Mouse (Mus musculus) adrenal gland, postnatal 4 days (tissue): ENCODE results near the gene Tspan15. TPM values are rescaled to one million over a fixed set of nuclear protein-coding genes. Genes with fewer than 3 reads are reported as not detected.

Experiments
- DNase-seq, 2 experiments: peaks; one replicate each; pipeline ENCODE4 v3.0.0; 2021 to 2022; ENCODE audit warnings: low spot score in 2 of 2, mixed read lengths in 2 of 2
- total RNA-seq, 2 experiments: library from RNA; stranded (reverse); gene quantifications; 2 replicates each; pipeline ENCODE4 v1.2.3; 2021

The Tspan15 gene
- total RNA-seq, 2 experiments from 2014 or later = 29.4 to 37.0 TPM

DNA sequence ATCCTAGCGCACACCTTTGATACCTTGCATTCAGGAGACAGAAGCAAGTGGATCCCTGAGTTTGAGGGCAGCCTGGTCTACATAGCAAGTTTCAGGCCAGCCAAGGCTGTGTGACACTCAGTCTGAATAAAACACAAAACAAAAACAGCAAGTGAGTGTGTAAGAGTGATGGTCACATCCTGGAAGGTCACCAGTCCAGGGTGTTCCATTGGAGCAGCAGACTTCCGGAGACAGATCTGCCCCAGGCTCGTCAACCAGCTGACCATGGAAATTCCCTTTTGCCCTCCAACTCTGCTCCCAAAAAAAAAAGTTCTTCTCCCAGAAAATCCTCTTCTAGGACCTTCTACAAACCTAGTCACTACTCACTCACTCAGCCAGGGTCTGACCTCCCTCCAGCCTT lies 760 bp upstream of the Tspan15 start:
- no peak for DNase-seq

DNA sequence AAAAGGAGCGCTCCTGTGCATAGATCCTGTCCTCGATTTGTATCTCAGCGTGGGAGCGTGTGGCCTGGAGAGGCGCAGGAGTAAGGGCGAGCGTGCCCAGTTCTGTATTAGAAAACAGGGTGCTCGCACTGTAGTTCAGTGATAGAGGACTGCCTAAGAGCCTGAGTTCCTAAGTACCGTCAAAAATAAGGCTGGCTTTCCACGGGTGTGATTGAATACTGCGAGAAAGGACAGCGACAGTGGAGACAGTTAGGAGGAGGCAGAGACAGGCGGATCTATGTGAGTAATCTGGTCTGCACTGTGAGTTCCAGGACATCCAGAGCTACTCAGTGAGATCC lies 313 bp upstream of the Tspan15 start:
- DNase-seq = no peak

DNA sequence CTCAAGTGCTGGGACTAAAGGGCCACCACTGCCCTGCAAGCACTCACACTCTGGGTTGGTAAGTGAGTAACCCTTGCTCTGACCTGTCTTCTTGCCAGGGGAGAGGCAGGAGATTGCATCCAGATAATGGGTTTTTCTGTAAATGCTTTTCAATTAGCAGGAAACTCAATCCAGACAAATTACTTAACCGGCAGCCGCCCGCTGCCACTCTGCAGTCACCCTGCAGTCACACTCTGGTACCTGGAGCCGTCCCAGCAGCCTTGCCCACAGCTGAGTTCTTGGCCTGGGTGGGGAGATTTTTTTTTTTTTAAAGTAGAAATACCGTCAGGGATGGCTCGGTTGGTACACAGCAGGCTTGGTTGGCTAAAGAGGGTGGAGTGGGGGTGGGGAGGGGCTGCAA lies 2.9 kb downstream of the Tspan15 start:
- DNase-seq = no peak

DNA sequence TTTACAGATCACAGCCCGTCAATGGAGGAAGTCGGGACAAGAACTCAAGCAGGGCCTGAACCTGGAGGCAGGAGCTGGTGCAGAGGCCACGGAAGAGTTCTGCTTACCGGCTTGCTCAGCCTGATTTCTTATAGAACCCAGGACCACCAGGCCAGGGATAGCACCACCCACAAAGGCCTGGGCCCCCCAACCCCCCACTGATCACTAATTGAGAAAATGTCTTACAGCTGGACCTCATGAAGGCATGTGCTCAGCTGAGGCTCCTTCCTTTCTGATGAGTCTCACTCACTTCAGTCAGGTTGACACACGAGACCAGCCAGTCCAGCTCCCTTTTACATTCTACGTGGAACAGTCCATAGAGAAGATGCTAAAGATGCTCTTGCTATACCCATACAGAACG lies 5.2 kb downstream of the Tspan15 start:
- no peak for DNase-seq

DNA sequence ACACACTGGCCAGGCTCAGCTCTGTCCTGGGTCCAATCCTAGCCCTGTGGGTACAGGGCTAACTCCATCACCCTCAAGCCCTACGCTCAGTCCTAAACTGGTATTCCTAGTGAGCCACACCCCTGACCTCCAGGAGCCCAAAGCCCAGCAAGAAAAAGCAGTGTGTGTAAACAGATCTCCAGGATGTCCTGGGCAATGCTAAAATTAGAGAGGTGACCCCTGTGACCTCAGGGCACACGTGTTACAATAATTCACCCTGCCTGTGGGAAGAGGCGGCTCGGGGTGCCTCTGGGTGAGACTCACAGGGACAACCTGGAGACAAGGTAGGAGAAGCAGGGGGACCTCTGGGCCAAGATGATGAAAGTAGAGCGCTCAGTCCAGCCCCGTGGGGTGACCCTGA lies 6.8 kb downstream of the Tspan15 start:
- no peak for DNase-seq

DNA sequence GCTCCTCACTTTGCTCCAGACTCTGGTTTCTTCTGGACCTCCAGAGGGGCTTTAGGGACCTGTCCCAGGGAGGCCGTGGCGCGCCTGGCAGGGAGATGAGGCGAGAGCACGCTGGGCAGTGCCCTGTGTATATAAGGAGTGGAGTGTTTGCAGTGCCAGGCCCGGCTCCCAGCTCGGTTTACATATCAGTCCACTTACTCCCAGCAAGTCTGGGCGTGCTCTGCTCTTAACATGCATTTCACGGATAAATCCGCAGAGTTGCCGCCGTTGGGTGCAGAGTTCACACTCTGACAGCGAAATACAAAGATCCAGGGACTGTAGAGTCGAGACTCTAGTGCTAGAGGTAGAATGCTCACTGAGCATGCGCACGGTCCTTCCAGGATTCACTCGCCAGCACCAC lies 8.3 kb downstream of the Tspan15 start:
- no peak for DNase-seq

DNA sequence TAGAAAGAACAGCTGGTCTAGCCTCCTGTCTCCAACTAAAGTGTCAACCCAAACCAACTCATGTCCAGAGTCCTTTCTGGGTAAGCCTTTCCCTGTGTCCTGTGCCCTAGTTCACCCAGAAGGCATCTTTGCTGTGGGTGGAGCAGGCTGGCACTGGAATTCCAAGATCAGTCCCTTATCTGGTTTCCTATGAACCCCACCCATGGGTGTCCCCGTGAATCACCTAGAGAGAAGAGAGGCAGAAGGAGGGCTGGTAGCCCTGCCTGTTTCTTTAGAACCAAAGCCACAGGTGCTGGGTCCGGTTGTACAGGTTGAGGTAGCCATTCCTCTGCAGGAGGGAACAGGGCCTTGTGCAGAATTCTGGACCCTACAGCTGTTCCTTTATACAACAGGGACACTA lies 9.4 kb downstream of the Tspan15 start:
- DNase-seq = no peak

DNA sequence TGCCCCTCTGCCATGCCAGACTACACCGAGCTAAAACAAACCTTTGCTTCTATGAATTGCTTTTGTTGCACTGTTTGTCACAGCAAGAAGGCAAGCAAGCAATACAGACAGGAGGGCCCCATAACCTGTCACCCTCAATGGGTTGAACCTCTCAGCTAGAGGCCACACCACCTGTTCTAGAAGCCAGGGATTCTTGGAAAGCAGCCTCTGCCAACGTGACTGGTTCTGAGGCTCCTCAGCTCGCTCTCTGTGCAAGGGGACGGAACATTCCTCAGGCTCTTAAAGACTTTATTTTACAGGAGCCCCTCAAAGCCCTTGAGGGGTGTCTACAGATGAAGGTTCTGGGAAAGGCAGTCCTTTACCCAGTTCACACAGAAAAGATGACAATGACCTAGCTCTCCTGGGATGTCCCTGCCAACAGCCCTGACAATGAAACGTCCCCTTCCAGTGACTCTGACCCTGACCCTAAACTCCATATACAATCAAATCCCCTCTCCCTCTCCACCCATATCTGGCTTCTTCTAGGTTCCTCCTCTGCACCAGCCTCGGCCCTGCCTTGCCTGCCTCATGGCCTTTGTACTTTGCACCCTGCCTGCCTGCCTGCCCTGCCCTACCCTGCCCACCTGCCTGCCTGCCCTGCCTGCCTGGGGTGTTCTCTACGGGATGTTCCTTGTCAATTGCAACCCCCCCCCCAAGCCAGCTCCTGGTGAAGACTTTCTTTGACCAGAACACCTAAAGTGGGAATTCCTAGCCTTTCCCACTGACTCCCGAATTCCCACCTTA lies 10.1 kb downstream of the Tspan15 start:
- DNase-seq = no peak

DNA sequence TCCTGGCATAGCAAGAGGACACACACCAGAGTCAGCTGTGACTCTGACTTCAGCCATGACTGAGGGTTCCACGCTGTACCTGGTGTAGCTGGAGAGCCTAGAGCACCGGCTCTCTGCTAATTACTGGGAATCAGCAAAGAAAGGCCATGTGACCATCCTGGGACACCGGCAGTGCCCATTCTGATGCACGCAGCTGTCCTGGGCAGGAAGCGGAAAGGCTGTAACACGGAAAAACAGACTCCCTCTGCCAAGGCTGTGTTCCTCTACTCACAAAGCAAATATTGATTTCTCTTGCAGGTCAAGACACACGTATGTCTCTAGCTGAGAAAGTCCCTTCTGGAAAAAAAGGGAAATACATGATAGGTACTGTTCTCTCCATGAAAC lies 12.3 kb downstream of the Tspan15 start:
- DNase-seq = no peak

DNA sequence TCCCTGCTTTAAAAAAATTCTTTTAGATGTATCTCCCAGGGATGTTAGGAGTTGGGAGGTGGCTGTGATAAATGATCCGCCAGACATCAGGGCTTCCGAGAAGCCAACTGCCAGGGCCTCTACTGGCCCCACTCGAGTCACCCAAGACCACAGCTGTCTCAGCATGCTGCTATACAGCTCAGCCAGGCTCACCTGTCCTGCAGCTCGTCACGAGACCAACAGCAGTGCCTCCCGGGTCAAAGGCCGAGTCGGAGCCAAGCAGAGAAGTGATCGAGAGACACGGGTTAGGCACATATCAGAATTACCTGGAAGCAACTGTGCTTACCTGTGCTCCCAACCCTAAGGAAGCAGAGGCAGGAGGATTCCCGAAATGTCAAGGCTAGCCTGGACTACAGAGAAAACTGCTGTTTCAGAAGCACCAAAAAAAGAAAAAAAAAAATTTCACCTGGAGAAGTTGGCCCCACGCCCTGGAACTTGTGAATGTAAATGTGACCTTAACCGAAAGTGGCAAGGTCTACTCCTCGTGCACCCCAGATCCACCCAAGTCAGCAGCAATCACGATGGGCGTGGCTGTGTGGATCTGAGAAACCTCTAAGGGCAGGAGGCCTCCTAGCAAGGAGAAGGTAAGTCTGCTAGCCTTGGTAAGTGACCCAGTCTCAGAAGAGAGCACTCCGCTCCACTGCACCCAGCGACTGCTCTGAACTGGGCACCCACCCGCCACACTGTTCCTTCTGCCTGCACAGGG lies 12.8 kb downstream of the Tspan15 start:
- no peak for DNase-seq

DNA sequence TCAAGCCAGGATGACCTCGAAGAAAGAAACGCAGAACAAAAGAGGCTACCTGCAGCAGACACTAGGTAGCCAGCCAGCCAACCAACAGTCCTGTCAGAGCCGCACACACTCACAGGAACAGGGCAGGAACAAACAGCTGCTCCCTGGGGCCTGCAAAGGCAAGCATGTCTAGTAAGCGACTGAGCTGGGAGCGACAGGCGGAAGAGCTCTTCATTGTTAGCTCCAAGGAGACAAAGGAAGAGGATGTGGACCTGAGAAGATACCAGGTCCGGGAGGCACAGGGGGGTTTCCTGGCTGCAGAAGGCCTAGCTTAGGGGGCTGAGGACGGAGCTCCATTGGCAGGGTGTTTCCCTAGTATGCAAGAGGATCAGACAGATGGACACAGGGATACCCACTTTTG lies 13.9 kb downstream of the Tspan15 start:
- no peak for DNase-seq

DNA sequence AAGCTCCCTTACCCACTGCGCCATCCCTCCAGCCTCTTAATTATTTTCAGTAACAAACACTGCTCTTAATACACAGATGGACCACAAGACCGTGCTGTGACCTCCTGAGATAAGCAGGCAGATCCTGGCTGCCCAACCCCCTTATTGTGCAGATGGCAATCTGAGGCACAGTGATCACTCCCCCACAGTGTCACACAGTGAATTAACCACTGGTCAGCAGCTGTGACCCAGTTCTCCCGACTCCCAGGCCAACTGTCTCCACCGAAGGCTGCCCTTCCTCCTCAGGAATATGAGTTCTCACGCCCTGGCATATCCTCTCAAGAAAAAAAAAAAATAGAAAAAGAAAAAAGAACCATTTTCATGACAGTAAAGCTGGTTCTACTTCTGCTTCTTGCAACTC lies 14.5 kb downstream of the Tspan15 start:
- no peak for DNase-seq

DNA sequence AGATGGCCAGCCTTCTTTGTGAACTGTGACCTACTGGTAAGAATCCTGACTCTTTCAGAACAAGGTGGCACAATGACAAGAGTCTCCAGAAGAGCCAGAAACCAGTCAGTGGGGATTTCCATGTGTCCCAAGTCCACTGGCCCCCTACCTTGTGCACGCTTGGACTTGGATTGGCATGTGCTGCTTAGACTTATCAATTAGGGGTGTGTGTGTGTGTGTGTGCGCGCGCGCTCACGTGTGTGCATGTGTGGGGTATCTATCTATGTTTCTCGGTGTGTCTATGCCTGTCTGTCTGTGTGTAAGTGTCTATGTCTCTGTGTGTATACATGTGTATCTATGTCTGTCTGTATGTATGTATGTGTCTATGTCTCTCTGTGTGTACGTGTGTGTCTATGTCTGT lies 15.4 kb downstream of the Tspan15 start:
- no peak for DNase-seq

DNA sequence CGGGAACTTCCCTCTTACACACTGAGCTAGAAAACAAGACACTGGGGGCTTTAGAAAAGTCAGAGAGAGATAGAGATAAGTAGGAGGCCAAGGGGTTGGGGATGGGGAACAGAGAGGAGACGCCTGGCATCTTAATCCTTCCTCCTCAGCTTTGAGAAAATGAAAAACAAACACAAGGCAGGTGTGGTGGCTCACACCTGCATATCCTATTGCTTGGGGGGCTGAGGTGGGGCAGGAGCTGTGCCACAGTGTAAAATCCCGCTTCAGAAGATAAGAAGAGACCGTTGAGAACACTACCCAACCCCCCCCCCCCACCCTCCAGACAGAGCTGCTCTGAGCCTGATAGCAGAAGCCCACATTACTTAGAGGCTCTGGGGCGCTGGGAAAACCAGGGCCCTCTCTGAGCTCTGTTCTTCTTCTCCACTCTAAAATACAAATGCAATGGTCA lies 15.9 kb downstream of the Tspan15 start:
- DNase-seq = no peak

DNA sequence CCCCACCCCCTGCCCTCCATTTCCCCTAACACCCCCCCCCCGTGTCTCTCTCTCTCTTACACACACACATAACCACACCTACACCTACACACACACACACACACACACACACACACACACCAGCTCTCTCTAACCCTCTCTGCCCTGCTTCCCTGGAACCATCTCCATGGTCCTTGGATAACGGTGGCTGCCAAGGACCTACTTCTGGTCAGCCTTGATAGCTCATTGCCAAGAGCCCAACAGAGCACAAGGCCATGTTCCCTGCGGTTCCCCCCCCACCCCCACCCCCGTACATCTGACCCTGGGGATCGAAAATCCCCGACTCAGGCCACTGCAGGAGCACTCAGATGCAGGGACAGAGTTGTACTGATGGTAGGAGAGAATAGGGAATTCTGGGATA lies 19.7 kb downstream of the Tspan15 start:
- DNase-seq = no peak

DNA sequence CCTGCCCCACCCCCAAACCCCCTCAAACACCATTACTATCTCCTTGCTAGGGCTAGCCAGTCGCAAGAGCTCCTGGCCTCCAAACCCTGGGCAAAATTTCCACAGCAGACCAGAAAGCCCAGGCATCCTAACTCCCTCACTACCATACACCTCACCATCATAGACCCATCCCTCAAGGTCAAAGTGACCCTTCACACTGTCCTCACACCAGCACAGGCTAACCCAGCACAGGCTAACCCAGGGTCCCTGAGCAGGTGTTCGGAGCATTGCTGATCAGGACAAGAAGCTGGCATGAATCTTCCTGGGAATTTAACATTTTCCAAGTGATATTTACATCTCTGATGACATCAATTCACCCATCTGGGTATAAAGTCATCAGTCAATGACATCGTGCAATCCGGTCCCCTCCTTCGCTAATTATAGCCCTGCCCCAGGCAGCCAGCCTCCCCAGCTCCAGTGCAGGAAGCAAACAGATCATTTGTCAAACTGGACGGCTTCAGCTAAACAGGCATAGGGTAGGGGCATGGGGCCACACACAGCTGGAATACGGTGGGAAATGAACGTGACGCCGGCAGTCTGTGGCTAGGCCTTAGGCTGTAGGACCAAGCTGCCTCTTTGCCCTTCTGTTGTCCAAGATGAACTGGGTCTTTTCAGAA lies 22.7 kb downstream of the Tspan15 start:
- no peak for DNase-seq

DNA sequence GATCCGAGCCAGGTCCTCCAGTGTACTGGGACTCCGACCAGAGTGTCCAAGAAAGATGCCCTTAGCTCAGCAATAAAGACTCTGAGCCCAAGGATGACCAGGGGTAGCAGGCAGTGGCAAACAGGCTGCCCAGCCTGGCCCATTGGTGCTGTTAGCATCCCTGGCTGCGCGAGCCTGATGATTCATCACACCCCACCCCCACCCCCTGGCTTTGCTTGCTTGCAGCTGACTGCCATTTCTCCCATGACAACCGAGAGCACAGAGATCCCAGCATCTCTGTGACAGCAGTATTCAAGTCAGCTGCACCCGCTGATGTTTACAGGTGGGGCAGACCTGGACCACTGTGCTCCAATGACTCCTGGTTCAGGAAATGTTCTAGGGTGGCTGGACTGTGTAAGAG lies 28.5 kb downstream of the Tspan15 start:
- no peak for DNase-seq

DNA sequence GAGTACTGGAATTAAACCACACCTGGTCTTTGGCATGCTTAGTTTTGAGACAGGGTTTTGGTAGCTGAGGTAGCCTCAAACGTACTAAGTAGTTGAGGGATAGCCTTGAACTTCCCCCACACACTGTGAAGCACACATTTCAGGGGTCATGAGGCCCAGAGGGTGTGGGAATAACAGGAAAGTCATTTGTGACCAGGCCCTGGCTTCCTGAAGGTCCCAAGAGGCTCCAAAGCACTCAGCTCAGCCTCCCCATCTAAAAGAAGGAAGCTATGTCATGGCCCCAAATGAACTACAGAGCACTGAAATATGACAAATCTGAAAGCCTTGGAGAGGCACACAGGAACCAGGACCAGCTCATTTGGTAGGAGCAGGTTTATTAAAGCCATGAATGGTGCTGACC lies 32.2 kb downstream of the Tspan15 start:
- no peak for DNase-seq

DNA sequence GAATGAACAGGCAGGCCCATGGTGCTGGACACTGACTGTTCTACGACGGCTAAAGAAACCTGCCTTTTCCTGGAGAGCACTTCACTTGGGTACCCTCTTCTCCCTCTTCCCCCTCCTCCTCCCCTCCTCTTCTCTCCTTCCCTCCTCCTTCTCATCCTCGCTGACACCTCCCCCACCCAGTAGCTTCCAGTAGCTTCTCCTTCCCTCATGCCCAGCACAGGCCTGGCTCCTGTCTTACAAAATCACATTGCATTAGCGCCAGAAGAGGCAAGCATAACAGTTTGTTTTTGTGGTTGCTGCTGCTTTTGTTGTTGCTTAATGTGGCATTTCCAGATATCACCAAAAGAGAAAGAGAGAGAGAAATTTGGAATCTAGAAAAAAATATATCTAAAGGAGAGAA lies 33.6 kb downstream of the Tspan15 start:
- no peak for DNase-seq

DNA sequence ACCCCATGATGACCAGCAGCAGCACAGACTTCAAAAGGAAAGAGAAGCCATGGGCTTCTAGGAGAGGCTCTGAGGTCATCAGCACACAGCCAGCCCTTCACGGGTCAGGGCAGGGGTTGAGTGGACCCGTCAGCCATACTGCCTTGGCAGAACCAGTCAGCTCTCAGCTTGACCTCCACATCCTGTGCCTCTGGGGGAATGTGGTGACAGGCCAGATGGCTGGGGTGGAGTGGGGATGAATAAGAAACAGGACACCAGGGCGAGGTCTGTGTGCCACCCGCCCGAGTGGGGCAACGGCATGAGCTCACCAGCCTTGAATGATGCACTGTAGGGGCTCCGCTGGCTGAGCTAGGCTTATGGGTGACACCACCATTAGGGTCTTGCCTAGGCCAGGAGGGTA lies 35.7 kb downstream of the Tspan15 start:
- DNase-seq = no peak

DNA sequence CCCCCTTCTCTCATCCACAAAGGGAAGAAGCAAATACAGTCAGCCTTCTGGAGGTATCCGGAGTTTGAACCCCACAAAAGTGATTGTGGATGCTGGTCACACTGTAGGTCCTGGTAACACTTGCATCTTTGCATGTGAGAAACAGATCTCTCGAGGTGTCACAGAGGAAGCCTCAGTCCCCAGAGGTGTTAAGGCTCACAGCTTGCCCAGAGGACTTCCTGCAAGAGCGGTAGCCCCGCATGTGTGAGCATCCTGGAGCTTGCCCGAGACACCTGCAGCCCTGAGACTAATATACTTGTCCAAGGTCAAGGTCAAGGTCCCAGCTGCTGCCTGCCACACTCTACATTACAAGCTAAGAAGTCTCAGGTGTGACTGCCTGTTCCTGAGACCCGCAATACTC lies 36.1 kb downstream of the Tspan15 start:
- no peak for DNase-seq

DNA sequence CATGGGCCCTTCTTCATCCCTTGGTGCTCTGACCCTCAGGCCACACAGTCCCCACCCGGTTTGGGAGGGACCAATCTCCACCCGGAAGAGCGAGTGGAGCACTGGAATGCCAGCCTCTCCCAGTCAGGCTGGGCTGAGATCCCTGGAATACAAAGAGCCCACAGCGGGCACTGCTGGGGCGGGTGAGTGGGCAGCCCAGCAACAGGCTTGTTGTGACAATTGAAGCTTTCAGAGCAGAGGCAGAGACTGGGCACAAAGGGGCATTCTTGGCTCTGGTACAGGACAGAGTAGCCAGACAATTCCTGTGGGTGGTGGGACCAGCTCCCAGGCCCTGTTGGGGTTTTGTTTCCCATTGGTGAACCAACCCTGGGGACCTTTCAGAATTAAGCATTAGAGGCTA lies 36.6 kb downstream of the Tspan15 start:
- DNase-seq = no peak

DNA sequence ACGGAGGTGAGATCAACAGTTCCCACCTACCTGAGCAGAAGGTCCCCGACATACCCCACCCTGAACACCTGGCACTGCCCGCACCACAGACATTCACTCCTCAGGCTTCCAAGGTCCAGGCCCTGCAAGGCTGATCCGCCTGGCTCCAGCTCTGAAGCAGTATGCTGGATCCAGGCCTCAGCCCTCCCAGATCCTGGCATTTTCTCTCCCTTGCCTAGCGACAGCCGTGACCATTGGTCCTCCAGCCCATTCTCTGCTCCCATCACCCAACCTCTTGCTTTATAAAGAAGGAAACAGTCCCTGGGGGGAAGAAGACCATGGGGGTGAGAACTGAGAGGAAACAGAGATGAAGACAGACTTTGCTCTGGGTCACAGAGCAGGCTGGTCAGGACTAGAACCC lies 37.0 kb downstream of the Tspan15 start:
- no peak for DNase-seq
